Mouse (Mus musculus) spleen, postnatal 14 days (tissue): ENCODE data around the gene Zbtb17.
A peak's percentile ranks its signal among the peaks of the same experiment; 100 is the strongest.

Experiments used
- DNase-seq, 2 experiments: peaks; one replicate each; pipeline ENCODE4 v3.0.0; 2021 to 2022; ENCODE audit warnings: low spot score in 2 of 2

The Zbtb17 gene

DNA sequence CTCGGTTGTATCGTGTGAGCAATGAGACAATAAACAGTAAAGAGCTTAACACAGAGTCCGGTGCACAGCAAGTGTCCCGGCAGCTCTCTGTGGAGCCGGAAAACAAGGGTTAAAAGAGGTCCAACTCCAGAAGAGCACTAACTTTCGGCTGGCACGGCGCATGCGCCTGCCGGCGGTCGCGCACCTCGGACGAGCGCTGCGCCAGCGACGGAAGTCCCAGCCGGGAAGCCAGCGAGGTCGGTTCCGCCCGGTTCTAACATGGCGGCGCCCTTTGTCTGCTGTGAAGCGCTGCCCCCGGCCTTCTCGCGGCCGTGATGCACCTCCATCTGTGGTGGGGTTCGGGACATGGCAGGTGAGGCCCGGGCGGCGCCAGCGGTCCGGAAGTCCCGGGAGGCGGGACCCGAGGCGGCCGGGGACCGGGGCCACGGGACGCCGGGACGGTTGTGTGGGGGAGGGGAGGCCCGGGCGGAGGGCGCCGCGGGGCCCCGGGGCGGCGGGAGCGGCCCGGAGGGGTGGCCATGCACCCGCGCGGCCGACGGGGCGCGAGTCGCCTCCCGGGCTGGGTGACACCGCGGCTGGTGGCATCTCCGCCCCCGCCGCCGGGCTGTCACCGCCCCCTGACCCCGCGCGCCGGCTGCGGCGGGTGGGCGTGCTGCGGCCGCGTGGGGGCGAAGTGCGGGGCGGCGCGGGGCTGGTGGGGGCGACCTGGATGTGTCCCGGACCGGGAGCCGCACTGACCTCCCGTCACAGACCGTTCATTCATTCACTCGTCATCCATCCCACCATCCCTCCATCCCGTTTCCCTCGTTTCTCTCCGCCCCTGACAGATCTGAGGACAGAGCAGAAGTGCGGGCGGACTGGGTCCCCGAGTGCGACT lies at the start of gene Zbtb17:
Gene Zbtb17, plus strand, starts transcription at position 204 of the 877 bp plus-strand sequence.
- DNase-seq = peak; percentile 71 to 88

DNA sequence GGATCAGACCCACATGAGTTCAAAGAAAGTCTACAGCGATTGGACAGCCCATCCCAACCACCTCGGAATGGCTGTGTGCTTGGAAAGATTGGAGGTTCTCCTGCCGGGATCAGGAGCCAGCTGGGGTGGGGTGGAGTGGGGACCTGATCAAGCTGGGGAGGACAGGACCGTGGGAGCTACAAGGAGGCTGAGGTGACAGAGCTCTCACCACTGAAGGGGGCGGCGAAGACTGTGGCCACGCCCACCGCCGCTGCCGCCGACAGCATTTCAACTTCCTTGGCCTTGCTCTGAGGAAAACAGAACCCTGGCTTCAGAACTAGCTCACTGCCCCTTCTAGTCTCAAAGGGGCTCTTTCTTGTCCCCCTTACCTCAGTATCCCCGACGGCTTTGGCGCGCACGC lies 49.7 kb upstream of the Zbtb17 start:
- no peak for DNase-seq

DNA sequence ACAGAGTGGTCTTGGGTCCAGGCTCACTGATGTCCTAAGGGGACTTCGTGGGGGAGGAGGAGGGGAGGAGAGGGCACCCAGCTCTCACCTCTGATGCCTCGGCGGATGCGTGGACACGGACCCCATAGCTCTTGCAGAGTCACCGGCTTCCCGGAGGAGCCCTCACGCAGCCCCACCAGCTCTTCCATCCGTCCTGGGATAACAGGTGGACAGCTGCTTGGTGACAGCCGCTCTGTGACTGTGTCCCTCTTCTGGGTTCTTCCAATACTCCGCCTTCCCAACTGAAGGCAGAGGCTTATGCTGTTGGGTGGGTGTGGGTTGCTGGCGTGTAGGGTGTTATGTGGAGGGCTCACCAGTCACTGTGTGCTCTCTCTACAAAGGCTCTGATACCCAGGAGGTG lies 46.6 kb upstream of the Zbtb17 start:
- no peak for DNase-seq

DNA sequence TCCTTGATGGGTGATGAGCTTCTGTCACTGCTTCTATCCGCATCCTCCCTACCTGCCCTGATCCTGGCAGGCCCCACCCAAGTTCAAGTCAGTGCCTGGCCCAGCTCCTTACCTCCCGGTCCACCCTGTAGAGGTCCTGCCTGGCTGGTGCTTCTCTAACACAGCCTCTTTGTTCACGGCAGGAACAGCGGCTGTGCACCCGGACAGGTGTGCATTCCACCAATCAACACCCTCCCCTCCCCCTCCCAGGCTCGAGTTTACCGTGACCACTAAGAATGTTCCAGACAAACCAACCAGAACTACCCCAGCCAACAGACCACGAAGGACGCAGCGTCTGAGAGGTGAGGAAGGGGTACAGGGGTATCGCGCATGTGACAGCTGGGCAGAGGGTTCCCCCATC lies 45.9 kb upstream of the Zbtb17 start, which contains the start of gene Clcnka:
Gene Clcnka, minus strand, starts transcription at position 180 of the 400 bp plus-strand sequence.
- no peak for DNase-seq

DNA sequence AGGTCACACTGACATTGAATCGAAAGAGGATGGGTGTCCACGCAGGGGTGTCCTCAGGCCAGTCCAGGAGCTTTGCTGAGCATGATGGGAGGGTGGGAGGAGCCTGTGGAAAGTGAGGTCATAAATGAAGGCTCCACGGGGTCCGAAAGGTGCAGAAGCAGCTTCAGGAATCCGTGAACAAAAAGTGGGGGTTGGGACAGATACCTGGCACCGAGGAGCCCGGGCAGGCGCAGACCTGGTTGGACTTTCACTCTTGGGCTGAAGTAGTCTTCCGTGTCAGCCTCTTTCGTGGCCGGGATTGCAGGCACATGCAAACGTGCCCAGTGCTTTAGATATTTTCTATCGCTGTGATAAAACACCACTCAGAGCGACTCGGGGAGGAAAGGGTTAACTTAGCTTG lies 44.3 kb upstream of the Zbtb17 start:
- no peak for DNase-seq

DNA sequence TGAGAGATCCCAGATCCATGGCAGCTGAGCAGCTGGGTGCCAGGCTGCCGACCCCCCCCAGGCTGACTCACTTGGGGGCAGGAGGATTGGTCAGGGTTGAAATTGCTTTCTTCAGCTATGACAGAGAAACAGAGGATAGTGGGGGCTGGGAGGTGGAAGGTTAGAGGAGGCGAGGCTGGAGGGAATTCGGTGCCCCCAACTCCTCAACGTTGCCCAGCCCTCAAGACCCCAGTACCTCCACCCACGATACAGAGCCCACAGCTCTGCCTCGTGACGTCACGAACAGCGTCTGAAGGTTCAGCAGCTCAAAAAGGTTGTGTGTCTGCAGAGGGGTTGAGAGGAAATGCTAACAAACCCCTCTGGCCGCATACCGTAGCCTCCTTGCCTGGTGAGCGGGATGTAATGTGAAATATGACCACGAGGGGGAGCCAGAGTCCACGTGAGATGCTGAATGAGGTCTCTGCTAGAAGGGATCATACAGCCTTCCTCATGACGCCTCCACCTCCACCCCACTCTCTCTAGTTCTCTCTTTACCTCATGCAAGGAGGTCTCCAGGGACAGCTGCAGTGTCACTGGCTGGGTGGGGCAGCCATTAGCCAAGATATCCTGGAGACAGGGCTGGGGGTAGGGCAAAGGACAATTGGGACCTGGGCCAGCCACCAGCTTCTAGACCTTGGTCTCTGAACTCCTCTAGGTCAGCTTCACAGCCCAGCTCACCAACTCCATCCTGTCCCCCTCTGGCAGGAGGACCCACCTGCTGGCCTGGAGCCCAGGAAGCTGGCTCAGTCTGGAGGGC lies 39.7 kb upstream of the Zbtb17 start:
- peak; percentile 67 to 83 for DNase-seq

DNA sequence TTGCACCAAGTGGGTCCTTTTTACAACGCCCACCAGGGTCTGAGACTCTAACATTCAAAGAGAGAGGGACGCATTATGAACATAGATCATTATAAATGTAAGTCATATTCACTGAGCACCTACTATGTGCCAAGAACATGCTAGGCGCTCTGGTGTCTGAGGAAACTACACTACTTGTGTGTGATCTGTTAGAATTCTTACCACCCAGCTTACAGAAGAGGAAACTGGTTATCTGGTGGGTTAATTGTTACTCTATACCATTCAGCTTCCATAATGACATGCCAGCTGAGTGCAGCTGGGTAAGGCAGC lies 39.2 kb upstream of the Zbtb17 start:
- no peak for DNase-seq

DNA sequence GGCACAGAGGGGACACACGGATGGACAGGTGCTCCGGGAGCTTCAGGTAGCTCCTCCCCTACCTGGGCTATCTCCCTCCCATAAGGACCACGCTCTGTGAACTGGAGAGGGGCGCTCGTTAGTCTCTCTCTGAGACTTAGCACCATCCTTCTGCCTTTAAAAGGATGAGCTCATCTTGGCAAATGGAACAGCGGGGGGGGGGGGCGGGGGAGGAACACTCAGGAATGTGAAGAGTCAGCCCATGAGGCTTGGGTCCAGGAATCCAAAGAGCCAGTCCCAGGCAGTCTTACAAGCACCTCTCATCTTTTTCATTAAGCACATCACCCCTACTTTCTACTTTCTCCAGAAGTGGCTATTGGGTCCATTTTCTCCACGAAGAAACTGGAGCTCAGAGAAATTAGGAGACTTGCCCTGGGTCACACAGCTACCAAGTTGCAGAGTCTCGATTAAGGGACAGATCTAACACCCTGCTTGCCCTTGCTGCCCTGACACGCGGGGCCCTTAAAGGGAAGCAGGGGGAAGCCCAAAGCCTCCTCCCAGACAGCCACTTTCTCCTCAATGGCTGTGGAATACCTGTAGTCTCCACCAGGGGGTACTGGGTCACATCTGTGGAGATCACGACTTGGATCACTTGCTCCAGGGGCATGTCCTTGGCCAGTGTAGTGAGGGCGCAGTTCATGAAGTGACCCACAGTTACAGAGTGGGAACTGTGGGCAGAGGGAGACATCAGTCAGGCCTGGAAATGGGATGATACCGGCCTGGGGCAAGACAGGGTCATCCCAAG lies 37.7 kb upstream of the Zbtb17 start:
- peak in 1 of 2 experiments; percentile 37 for DNase-seq

DNA sequence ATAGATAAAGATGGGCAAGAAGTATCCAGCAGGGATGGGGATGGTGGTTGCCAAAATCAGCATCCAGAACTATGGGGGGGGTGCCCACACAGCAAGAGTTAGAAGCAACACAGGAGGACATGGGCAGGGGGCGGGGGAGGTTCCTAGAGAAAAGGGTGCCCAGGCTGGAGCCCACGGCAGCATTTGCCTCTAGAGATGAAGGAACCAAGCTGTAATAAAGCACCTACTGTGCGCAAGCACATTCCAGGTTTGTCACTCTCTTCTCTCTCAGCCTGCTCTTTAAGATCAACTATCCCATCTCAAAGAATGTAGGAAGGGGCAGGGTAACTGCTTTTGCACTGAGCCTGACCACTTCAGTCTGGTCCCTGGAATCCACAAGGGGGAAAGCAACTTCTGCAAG lies 35.9 kb upstream of the Zbtb17 start:
- no peak for DNase-seq

DNA sequence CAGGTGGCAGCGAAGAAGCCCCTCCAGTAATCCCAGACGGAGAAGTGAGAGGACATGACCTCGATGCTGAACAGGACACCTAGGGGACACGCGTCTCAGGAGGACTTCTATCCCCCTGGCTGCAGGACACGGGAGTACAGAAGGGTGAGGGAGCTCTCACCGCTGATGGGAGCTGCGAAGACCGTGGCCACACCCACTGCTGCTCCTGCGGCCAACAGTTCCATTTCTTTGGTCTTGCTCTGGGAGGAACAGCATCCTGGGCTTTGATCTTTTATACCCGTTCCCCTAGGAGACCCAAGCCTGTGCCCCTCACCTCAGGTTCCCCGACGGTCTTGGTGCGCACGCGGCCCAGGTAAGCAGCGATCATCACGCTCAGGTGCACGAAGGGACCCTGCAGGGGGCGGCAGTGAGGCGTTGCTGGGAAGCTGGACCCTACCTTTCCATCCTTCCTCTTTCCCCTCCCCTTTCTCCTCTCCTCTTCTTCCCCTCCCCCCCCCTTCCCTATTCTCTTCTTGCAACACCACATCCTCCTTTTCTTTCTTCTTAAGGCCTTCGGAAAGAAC lies 32.9 kb upstream of the Zbtb17 start:
- DNase-seq = no peak

DNA sequence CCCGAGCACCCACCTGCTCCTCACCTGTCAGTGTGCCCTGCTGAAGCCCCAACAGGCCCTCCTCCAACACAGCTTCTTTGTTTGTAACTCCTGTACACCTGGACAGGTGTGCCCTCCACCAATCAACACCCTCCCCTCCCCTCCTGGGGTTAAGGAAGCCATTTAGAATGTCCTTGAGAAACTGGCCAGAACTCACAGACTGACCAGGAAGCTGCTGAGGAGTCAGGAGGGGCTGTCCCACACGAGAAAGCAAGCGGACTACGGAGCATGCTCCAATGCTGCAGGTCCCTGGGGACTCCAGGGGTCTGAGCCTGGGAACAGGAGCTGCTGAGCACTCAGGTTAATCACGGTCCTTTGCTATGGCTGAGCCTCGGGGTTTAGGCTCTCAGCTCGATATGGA lies 28.5 kb upstream of the Zbtb17 start, which contains the start of gene Clcnkb:
Gene Clcnkb, minus strand, starts transcription at position 91 of the 400 bp plus-strand sequence.
- DNase-seq = no peak

DNA sequence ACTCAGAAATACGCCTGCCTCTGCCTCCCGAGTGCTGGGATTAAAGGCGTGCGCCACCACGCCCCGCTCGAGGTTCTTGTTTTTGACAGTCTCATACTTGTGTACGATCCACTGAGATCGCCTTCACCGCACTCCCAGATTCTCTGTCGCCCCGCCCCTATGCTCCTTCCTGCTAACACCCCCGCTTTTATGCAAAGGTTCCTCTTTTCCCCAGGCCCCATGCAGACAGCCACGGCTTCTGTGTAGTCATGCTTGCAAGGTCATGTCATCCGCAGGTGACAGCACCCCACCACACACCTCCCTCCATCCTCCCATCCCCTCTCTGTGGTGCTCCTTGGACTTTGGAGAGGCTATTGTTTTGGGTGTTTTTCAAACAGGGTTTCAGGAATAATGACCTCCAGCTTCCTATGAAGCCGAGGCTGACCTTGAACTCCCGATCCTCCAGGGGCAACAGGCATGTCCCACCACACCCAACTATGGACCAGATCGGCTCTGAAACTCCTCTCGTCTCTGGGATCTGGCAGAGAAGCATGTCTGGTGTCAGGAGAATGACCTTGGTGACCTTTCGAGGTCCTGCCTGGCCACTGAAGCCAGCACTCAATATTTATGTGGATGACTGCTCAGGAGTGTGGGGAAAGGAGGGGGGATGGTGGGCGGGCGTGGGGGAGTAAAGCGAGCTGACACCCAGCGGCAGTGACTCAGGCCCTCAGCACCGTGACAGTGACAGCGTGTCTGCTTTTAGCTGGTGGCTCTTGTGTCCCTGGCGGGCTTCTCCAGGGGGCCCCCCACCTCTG lies 24.9 kb upstream of the Zbtb17 start:
- DNase-seq = no peak

DNA sequence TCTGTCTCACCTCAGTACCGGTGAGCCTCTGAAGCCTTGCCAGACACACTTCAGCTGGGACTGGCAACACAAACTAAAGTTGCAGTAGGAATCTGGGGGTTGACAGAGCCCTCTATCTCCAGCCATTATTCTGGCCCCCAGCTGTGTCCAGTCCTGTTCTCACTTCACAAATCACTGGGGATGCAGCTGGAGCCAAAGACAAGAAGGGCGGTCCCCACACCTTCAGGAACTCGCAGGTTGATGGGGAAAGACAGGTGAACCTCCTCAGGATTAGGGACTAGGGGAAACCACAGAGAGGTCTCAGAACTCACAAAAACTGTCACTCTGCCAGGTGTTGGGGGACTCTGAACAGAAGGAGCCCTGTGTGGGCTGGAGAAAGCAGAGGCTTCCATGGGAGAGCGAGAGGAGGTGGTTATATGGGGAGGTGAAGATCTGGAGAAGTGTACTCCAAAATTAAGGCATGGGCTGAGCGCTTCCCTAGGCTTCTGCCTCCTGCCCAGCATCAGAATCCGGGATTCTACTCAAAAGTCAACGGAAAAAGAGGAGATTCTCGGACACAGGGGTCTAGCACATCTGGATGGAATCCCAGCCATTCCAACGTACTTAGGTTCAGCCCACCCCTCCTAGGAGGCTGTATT lies 24.1 kb upstream of the Zbtb17 start, which contains the start of gene Hspb7:
Gene Hspb7, plus strand, starts transcription at position 588 of the 638 bp plus-strand sequence.
- no peak for DNase-seq

DNA sequence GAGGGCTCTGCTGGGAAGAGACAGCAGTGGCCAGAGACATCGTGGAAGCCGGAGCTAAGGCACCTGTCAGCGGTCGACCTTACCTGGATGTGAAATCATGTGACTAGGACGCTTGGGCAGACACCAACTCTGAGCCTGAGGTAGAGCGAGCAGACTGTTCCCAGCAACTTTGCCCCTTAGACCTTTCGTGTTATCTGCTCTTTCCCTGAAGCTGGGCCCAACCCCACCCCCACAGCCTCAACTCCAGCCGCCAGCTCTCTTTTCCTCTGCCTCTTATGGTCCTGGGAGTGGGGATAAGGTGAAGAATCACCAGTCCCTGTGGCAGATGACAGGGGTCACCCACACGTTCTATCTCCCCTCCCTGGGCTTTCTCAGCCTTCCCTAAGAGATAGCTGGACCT lies 23.6 kb upstream of the Zbtb17 start:
- DNase-seq = no peak

DNA sequence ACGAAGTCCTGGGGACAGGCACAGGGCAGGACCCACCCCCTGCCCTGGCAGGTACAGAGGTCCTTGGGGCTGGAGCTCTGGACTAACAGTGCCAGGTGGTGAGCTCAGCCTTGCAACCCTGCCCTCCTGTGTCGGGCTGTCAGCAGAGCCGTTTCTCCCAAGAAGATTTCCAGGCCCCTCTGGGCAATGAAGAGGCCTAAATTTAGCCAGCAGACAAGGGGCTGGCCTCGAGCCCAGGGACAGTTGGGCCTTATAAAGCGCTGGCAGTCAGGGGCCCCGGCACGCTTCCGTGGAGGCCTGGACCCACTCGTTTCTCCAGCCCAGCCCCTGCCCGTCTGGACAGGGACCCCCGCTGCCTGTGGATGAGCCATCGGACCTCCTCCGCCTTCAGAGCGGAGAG lies 23.0 kb upstream of the Zbtb17 start:
- no peak for DNase-seq

DNA sequence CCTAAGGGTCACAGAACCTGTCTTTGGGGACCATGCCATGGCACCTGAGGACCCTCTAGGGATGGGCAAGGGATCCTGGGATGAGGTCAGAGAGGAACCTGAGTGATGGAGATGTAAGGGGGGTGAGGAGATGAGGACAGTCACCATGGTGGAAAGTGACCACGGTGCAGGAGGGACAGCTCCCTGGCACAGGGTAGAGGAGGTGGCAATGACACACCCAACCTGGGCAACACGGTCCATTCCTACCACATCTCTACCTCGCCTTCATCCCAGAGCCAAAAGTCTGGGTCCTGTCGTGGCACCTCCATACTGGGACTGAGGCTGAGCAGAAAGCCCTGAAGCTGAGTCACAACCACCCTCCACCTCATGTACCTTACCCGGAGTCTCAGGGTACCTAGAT lies 21.6 kb upstream of the Zbtb17 start:
- no peak for DNase-seq

DNA sequence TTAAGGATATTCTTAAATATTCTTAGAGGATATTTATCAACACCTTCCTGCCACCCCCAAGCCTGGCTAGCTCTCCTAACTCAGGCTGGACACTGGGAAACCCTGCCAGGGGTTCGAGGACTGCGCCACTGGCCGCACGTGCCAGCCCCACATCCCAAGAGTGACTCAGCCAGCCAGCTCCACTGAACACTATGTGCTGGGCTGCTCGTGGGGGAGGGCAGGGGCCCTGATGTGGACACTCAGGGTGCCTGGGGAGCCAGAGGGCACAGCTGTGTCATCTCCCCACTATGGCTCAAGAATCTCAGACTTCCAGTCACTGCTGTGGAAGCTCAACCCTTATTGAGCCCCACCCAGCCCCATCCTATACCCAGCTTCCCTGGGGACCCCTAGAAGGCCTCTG lies 21.2 kb upstream of the Zbtb17 start:
- no peak for DNase-seq

DNA sequence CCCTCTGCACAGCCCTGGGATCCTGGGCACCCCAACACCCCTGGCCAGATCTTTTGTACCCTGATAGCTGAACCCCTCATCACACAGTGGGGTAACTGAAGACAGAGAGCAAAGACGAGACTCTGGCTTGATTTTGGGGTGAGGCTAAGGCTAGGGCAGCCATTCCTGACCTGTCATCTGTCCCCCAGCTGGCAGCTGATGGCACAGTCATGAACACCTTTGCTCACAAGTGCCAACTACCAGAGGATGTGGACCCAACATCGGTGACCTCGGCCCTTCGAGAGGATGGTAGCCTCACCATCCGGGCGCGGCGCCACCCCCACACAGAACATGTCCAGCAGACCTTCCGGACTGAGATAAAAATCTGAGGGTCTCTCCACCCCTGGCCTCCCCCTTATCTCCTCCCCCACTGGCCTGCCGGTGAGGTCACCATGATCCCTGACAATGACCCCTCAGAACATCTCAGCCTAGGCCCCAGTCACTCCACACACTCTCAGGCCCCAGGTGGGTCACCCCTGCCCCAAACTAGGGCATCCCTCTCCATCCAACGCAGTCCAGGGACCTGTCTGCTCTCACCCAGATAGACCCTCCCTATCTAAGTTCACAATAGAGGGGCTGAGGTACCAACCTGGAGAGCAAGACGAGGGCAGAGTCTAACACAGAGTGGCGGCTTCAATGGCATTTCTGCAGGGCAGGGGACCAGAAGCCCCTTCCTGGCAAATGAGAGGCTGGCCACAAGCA lies 20.6 kb upstream of the Zbtb17 start:
- DNase-seq = no peak
